Mouse (Mus musculus) cerebellum, postnatal 25 days (tissue): ENCODE data around the gene Ms4a13.
"Not testable (repeated sequence)": the region's sequence is repeated elsewhere in the genome, so short reads cannot be mapped to it uniquely, and the experiment has no call there.

Source experiments
- DNase-seq, 2 experiments: peaks; one replicate each; pipeline ENCODE4 v3.0.0; 2021; ENCODE audit warnings: mixed read lengths in 2 of 2

Gene Ms4a13

DNA sequence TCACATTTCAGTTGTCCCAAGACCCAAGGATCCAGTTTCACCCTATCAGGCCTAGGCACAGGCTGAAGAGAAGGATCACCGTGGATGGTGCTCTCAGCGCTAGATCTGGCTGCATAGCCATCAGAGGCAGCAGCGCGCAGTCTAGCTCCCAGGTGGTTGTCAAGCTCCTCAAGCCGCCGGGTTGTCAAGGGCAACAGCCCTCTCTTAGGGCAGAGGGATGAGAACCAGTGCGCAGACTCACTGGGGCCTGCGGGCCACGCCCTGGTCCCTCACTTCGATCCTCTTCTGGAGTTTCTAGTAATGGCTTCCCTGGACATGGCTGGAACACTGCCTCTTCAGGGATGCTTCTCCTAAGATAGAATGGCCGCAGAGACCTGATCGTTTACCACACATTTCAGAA lies at the start of gene Ms4a13:
Gene Ms4a13, minus strand, starts transcription at position 192 of the 400 bp plus-strand sequence.
- DNase-seq, result no peak

GRCm38 (mm10) chr19:11244230-11244629 lies 47.7 kb upstream of the Ms4a13 start:
- DNase-seq, result no peak

GRCm38 (mm10) chr19:11242560-11242959 lies 46.0 kb upstream of the Ms4a13 start:
- DNase-seq, result no peak

DNA sequence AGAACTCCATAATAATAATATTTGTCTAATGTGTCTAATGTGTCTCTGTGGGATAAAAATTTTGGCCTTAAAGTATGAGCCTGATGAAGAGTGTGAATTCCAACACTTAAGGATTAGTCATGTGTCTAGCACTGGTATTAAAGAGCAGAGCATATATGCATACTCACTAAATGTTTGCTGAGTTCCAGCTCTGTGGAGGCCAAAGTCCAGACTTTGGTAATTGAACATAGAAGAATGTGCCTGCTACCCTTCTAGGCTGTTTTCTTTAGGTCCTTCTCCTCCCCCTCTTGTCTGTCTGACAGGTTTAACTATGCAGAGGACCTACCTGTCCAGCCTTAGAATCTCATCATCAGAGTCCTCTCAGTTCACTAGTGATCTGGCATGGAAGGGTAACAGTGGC lies 39.3 kb upstream of the Ms4a13 start:
- no peak for DNase-seq

GRCm38 (mm10) chr19:11234921-11235735 lies 38.6 kb upstream of the Ms4a13 start:
- DNase-seq, result no peak

- DNase-seq, result no peak
Observed at GRCm38 (mm10) chr19:11234244-11234643, 37.7 kb upstream of the Ms4a13 start.

DNA sequence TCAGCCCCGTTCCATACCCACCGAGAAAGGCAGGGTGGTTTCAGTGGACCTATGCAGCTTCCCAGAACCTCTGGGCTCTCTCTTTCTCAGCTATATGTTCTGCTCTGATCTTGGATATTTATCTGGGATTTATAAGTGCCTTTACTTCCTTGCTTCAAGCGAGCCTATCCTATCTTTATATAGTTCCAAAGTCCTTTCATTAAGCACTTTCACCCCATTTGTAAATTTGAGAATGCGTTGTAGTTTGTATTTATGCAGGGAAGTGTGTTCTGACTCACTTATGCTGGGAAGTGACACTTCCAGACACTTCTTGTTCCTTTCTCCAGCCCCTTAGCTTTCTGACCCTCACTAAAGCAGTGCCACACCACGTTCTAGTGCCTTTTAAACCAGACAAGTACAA lies 35.8 kb upstream of the Ms4a13 start, which contains the start of gene Ms4a12:
Gene Ms4a12, minus strand, starts transcription at position 101 of the 400 bp plus-strand sequence.
- DNase-seq, result no peak

GRCm38 (mm10) chr19:11192552-11192951 lies 4.0 kb downstream of the Ms4a13 start:
- DNase-seq, result no peak

DNA sequence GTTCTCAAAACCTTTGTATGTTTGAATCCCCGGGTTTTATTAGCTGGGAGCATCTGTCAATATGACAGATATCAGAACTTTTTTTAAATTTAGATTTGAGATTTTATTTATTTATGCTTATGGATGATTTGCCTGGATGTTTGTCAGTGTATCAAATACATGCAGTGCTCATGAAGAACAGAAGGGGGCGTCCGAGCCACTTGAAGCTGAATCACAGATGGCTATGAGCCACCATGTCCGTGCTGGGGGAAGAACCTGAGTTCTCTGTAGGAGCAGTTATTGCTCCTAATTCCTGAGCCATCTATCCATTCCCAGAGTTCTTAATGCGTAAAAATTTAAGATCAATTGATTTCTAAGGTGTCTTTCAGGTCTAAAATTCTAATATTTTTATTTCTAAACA lies 12.4 kb downstream of the Ms4a13 start:
- no peak for DNase-seq

DNA sequence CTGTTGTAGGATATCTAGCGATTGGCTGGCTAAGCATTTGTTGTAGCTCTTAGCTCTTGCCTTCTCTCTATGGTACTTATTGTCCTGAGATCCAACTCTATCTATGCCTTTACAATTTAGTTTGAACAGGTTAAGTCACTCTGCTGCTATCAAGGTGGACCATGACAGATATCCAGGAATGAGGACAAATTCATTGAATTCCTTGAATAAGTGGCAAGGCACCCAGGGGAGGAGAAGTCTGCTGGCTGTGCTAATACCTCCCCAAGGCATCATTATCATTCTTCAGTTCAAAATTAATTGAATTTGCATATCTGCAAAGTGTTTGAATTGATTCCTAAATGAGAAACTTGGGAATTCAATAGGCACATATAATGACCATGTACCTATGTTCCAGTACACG lies 19.1 kb downstream of the Ms4a13 start:
- DNase-seq, result no peak

DNA sequence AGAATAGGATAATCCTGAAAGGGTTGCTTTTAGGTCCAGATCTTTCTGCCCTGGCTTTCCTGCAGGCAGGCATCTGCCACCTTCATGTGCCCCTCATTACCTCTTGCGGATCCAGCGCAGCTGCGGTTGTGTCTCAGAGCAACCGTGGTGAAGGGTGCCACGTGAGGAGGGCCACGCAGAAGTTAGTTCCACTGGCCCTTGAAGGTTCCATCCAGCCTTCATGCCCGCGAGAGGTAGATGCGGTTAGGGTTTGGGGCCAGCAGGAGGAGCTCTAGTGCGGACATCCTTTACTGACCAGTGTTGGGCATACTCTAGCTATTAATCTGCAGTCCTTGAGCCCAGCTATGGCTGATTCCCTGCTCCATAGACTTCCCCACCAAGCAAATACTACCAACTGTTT lies 31.4 kb downstream of the Ms4a13 start, which contains the start of gene 1700025F22Rik:
Gene 1700025F22Rik, minus strand, starts transcription at position 149 of the 400 bp plus-strand sequence.
- no peak for DNase-seq

- not testable (repeated sequence) for DNase-seq
Observed at GRCm38 (mm10) chr19:11157890-11158289, 38.6 kb downstream of the Ms4a13 start.

- DNase-seq, result no peak
Observed at GRCm38 (mm10) chr19:11135336-11135735, 61.2 kb downstream of the Ms4a13 start.

DNA sequence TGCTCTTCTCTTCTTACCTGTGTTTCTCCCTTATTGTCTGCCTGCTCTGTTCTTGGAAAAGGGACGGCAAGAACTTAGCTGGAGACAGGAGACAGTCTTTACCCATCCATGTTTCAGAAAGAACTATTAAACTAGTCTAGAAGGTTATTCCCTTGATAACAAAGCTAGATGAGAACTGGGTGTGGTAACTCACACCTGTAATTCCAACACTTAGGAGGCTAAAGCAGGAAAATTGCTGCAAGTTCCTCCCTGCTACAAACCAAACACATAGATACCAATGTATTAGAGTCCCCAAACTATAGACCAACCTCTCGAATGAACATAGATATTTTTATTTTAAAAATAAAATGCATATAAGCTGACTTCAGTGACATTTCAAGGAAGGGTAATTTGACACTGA lies 61.7 kb downstream of the Ms4a13 start:
- no peak for DNase-seq

DNA sequence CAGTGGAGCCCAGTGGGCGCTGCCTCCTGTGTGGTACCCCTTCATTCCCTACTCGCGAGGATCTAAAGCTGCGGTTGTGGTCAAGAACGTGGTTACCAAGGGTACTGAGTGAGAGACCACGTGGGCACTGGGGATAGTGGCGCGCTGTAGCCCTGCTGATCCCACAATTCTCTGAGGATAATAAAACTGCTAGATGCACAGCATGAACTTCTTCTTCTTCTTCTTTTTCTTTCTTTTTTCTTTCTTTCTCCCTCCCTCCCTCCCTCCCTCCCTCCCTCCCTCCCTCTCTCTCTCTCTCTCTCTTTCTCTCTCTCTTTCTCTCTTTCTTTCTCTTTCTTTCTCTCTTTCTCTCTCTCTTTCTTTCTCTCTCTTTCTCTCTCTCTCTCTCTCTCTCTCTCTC lies 65.8 kb downstream of the Ms4a13 start, which contains the start of gene 1700017D01Rik:
Gene 1700017D01Rik, minus strand, starts transcription at position 101 of the 400 bp plus-strand sequence.
- not testable (repeated sequence) for DNase-seq

DNA sequence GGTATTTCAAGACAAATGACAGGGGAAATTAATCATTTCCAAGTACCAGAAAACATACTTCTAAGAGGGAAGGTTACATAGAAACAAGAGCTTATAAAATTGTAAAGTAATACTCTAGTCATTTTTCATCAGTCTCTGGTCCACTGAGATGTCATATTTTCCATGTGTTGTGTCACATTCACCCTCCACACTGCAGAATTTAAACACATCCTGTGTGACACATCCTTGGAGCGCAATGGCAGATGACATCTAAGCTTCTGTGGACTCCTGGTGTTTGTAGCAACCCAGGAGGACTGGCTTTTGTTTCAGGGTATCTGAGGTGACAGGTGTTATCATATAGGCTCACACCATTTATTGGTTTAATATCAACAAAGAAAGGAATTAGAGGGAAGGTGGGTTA lies 66.8 kb downstream of the Ms4a13 start:
- no peak for DNase-seq

- DNase-seq, result peak; percentile 44 to 49
Observed at GRCm38 (mm10) chr19:11121016-11121420, 75.5 kb downstream of the Ms4a13 start.
